Mouse (Mus musculus): ENCODE measurements around the gene Shbg. TPM values are rescaled to one million over a fixed set of nuclear protein-coding genes. Genes with fewer than 3 reads are reported as not detected.

The Shbg gene
- polyA plus RNA-seq, 1 experiment from 2014 or later: not detected

DNA sequence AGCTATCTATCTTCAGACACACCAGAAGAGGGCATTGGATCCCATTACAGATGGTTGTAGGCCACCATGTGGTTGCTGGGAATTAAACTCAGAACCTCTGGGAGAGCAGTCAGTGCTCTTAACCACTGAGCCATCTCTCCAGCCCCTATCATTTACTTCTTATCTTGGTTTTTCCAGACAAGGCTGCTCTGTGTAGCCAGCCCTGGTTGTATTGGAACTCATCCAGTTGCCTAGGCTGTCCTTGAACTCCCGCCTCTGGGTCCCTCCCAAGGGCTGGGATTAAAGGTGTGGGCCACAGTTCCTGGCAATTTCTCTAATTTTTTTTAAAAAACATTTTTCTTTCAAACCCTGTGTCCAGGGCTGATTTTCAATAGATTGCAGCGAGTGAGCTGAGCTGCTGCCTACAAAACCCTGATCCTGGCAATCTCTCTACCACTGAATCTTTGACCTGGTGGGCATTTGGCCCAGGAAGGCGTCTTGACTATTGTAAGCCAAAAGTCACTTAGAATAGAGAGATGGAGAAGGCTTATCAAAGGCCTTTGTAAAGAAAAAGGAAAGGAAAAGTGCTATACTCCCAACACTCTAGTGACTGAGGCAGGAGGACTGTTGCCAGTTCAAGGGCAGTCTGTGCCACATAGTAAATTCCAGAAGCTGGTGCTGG is 43.6 kb upstream of the Shbg start:
- ATAC-seq (ENCODE audit: low FRiP score) (no peak), DNase-seq (ENCODE audit: low spot score) (no peak)
- Histone ChIP-seq H3K9me3 (ENCODE audit: control insufficient read depth, low read length) (no peaks in the 10 kb centered on the region), H3K9ac (ENCODE audit: low read depth, low read length) (peak overlapping the region; percentile 67), H3K4me1 (replicated peaks; ENCODE audit: control insufficient read depth, insufficient read depth, low read length) (peaks cover 4% of the 10 kb centered on the region; the same call in 1 of the 2 replicates), H3K4me2 (replicated peaks; ENCODE audit: low read depth, low read length) (peak overlapping the region; percentile 38), H3K4me3 (ENCODE audit: low read depth, low read length) (peak overlapping the region; percentile 50), H3K27me3 (ENCODE audit: control insufficient read depth, insufficient read depth, low read length) (no peaks in the 10 kb centered on the region), H3K36me3 (ENCODE audit: control insufficient read depth, insufficient read depth, low read length) (peaks cover 9% of the 10 kb centered on the region; the same call in 1 of the 2 replicates), H3K27ac (ENCODE audit: low read depth, low read length) (peak overlapping the region; percentile 79; the same call in 1 of the 2 replicates)
- 80% methylated on average over 3 of the region's 3 CpGs for WGBS

DNA sequence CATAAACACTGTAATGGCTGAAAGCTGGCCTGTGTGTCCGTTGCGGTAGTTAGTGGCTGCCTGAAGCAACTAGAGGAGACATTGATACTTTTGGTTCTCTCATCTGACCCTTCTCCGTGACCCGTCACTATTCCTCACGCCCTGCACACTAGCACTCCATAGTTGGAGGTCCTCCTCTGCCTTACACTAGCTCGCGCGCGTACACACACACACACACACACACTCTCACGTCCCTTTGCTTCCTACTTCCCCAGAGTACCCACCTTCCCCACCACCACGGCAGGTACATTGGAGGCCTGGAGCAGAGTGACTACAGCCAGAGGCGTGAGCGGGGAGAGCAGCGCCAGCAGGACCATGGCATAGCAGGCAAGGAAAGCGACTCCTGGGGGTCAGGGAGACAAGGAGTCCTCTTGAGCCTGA is 39.8 kb upstream of the Shbg start:
- Histone ChIP-seq H3K4me2 (replicated peaks; ENCODE audit: low read depth, low read length) (no peak overlapping the region), H3K27me3 (ENCODE audit: control insufficient read depth, insufficient read depth, low read length) (no peaks in the 10 kb centered on the region), H3K9me3 (ENCODE audit: control insufficient read depth, low read length) (no peaks in the 10 kb centered on the region), H3K27ac (ENCODE audit: low read depth, low read length) (no peak overlapping the region), H3K9ac (ENCODE audit: low read depth, low read length) (no peak overlapping the region), H3K4me3 (ENCODE audit: low read depth, low read length) (no peak overlapping the region), H3K36me3 (ENCODE audit: control insufficient read depth, insufficient read depth, low read length) (peaks cover 8% of the 10 kb centered on the region), H3K4me1 (replicated peaks; ENCODE audit: control insufficient read depth, insufficient read depth, low read length) (no peaks in the 10 kb centered on the region; the same call in 1 of the 2 replicates)
- DNase-seq (ENCODE audit: low spot score) (no peak), ATAC-seq (ENCODE audit: low FRiP score) (no peak)
- WGBS: 84% methylated on average over 15 of the region's 15 CpGs

DNA sequence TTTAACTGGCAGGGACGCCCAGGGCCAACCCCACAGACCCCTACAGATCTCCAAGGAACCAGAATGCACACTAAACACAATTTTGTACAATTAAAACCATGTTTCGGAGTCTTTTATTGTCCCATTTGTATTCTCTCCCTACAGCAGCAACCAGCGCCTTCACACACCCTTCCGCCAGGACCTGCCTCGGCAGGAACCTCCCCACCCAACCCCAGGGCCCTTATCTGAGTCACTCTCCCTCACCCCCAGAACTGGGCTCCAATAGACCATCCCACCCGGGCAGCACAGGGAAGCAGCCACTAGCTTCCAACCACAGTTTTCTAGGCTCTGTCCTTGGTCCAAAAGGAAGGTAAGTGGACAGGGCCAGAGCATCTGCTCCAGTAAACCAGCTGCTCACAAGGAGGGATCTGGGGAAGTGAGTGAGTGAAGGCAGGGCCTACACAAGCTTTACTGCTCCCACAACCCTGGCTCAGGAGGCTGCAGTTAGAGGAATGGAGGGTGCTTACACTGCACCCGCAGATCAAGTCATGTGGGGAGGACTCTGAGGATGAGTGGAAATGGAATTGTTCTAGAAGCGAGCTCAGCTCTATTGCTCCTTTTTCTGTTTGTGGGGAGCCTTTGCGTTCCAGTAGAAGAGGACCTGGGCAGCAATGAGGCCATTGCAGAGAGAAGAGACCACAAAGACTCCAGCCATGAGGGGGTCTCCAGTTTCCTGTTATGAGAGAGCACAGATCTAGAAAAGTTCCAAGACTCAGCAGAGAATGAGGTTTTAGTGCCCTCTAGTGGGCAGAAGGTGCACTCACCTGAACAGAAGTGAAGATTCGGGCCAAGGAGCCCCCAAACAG is 39.1 kb upstream of the Shbg start:
- no peak for ATAC-seq (ENCODE audit: low FRiP score)
- peaks cover 11% of the 10 kb centered on the region for H3K36me3 ChIP-seq (ENCODE audit: control insufficient read depth, insufficient read depth, low read length)
- H3K9me3 ChIP-seq (ENCODE audit: control insufficient read depth, low read length): no peaks in the 10 kb centered on the region
- DNase-seq (ENCODE audit: low spot score): peak; percentile 80
- H3K4me3 ChIP-seq (ENCODE audit: low read depth, low read length): no peak overlapping the region
- H3K27me3 ChIP-seq (ENCODE audit: control insufficient read depth, insufficient read depth, low read length): no peaks in the 10 kb centered on the region
- H3K9ac ChIP-seq (ENCODE audit: low read depth, low read length): no peak overlapping the region
- no peak overlapping the region for H3K4me2 ChIP-seq (replicated peaks; ENCODE audit: low read depth, low read length)
- 82% methylated on average over 10 of the region's 10 CpGs for WGBS
- no peaks in the 10 kb centered on the region; the same call in 1 of the 2 replicates for H3K4me1 ChIP-seq (replicated peaks; ENCODE audit: control insufficient read depth, insufficient read depth, low read length)
- peak overlapping the region; percentile 14; the same call in 1 of the 2 replicates for H3K27ac ChIP-seq (ENCODE audit: low read depth, low read length)

DNA sequence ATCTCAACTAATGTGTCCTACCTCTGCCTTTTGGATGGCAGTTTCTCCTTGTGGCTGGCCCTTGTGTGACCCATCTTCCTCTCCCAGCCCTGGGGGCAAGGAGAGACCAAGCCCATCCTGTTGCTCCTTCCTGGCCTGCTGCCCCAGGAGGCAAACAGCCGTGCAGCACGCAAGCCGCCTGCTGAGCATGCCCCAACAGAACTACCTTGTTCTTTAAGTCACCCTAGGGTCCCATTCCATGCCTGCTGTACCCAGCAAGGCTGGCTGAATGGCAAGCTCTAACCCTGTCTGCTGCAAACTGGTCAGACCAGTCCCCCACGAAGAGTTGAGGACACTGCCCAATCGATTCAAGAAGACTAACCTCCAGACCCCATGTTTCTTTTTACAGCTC is 38.4 kb upstream of the Shbg start:
- H3K9ac ChIP-seq (ENCODE audit: low read depth, low read length): no peak overlapping the region
- 77% methylated on average over 5 of the region's 5 CpGs for WGBS
- ATAC-seq (ENCODE audit: low FRiP score): no peak

DNA sequence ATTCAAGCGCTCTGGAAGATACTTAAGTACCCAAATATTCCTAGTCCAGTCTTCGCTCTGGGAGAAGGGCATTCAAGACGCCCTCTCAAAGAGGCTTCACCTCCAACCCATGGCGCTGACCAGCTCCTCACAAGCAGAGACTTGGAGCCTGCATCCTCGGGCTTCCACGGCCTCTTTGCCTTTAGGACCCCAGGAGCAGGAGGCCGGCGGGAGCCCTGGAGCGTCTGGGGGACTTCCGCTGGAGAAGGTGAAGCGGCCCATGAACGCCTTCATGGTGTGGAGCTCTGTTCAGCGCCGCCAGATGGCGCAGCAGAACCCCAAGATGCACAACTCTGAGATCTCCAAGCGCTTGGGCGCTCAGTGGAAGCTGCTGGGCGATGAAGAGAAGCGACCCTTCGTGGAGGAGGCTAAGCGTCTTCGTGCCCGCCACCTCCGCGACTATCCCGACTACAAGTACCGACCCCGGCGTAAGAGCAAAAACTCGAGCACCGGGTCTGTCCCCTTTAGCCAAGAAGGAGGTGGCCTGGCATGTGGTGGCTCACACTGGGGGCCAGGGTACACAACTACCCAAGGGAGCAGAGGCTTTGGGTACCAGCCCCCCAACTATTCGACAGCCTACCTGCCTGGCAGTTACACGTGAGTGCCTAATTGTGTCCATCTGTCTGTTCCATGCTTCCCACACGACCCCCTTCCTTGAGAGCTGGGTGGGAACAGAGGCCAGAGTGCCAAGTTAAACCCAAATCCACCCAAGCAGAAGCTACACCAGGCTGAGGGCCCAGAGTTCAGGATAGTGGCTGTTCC is 37.8 kb upstream of the Shbg start, which contains the start of gene Sox15:
Gene Sox15, plus strand, starts transcription at position 51 of the 801 bp plus-strand sequence.
- H3K27ac ChIP-seq (ENCODE audit: low read depth, low read length): no peak within 1 kb of the TSS
- ATAC-seq (ENCODE audit: low FRiP score) (peak; percentile 78), DNase-seq (ENCODE audit: low spot score) (peak; percentile 87)
- no peaks in the 10 kb centered on the region for H3K9me3 ChIP-seq (ENCODE audit: control insufficient read depth, low read length)
- no peak within 1 kb of the TSS for H3K9ac ChIP-seq (ENCODE audit: low read depth, low read length)
- WGBS: 24% methylated on average over 34 of the region's 34 CpGs
- H3K36me3 ChIP-seq (ENCODE audit: control insufficient read depth, insufficient read depth, low read length): peaks cover 21% of the 10 kb centered on the region
- no peaks in the 10 kb centered on the region; the same call in 1 of the 2 replicates for H3K4me1 ChIP-seq (replicated peaks; ENCODE audit: control insufficient read depth, insufficient read depth, low read length)
- no peaks in the 10 kb centered on the region for H3K27me3 ChIP-seq (ENCODE audit: control insufficient read depth, insufficient read depth, low read length)
- peak within 1 kb of the TSS; percentile 14; the same call in 1 of the 2 replicates for H3K4me3 ChIP-seq (ENCODE audit: low read depth, low read length)
- no peak within 1 kb of the TSS; the same call in none of the 2 replicates for H3K4me2 ChIP-seq (replicated peaks; ENCODE audit: low read depth, low read length)

More for the DNA sequence above, 38.4 kb upstream of the Shbg start:
- Histone ChIP-seq H3K9me3 (ENCODE audit: control insufficient read depth, low read length) (no peaks in the 10 kb centered on the region), H3K4me2 (replicated peaks; ENCODE audit: low read depth, low read length) (no peak overlapping the region), H3K4me1 (replicated peaks; ENCODE audit: control insufficient read depth, insufficient read depth, low read length) (no peaks in the 10 kb centered on the region; the same call in 1 of the 2 replicates), H3K27ac (ENCODE audit: low read depth, low read length) (no peak overlapping the region), H3K27me3 (ENCODE audit: control insufficient read depth, insufficient read depth, low read length) (no peaks in the 10 kb centered on the region), H3K36me3 (ENCODE audit: control insufficient read depth, insufficient read depth, low read length) (peaks cover 15% of the 10 kb centered on the region), H3K4me3 (ENCODE audit: low read depth, low read length) (no peak overlapping the region)
- DNase-seq (ENCODE audit: low spot score): no peak

DNA sequence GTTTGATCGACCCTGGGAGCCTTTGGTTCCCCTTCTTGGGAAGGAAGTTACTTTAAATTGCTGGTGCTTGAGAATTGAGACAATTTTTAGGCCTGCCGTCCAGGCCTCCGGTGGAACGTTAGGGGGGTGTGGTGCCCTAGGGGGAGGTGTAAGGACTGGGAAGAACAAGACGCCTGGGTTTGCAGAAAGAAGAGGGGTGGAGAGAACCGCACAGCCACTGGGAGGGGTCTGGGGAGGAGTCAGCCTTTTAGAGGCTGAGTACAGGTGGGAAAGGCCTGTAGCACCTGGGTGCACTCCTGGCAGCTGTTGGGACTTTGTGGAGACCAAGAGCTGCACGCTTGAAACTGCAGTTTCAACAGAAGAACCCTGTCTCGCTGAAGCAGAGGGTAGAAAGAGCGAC is 37.1 kb upstream of the Shbg start:
- H3K4me2 ChIP-seq (replicated peaks; ENCODE audit: low read depth, low read length): no peak overlapping the region; the same call in 1 of the 2 replicates
- peaks cover 26% of the 10 kb centered on the region for H3K36me3 ChIP-seq (ENCODE audit: control insufficient read depth, insufficient read depth, low read length)
- H3K9me3 ChIP-seq (ENCODE audit: control insufficient read depth, low read length): no peaks in the 10 kb centered on the region
- WGBS: 53% methylated on average over 9 of the region's 9 CpGs
- H3K27ac ChIP-seq (ENCODE audit: low read depth, low read length): no peak overlapping the region
- no peaks in the 10 kb centered on the region; the same call in 1 of the 2 replicates for H3K4me1 ChIP-seq (replicated peaks; ENCODE audit: control insufficient read depth, insufficient read depth, low read length)
- no peak for DNase-seq (ENCODE audit: low spot score)
- H3K4me3 ChIP-seq (ENCODE audit: low read depth, low read length): no peak overlapping the region
- no peak for ATAC-seq (ENCODE audit: low FRiP score)
- no peaks in the 10 kb centered on the region for H3K27me3 ChIP-seq (ENCODE audit: control insufficient read depth, insufficient read depth, low read length)
- H3K9ac ChIP-seq (ENCODE audit: low read depth, low read length): no peak overlapping the region

DNA sequence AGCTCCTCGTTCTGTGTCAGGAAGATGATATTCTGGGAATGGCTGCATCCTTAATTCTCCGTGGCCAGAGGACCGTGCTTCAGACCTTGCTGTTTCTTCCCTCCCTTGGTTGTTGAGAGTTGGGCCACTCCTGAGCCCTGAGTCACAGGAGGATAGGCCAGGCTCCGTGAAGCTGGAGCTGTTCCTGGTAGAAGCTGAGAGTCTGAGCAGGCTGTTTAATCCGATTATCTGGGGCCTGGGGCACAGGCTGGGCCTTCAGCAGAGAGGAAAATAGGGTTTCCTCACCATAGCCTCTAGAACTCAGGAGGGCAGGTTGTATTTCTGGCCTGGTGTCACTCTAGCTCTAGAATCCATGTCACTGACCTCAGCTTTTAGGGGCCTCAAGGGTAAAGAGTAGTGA is 35.7 kb upstream of the Shbg start:
- 74% methylated on average over 5 of the region's 5 CpGs for WGBS
- DNase-seq (ENCODE audit: low spot score): no peak
- H3K27ac ChIP-seq (ENCODE audit: low read depth, low read length): no peak overlapping the region
- H3K9me3 ChIP-seq (ENCODE audit: control insufficient read depth, low read length): no peaks in the 10 kb centered on the region
- H3K9ac ChIP-seq (ENCODE audit: low read depth, low read length): no peak overlapping the region
- no peak overlapping the region for H3K4me3 ChIP-seq (ENCODE audit: low read depth, low read length)
- H3K27me3 ChIP-seq (ENCODE audit: control insufficient read depth, insufficient read depth, low read length): no peaks in the 10 kb centered on the region
- H3K4me2 ChIP-seq (replicated peaks; ENCODE audit: low read depth, low read length): no peak overlapping the region
- no peaks in the 10 kb centered on the region; the same call in 1 of the 2 replicates for H3K4me1 ChIP-seq (replicated peaks; ENCODE audit: control insufficient read depth, insufficient read depth, low read length)
- no peak for ATAC-seq (ENCODE audit: low FRiP score)
- peaks cover 32% of the 10 kb centered on the region for H3K36me3 ChIP-seq (ENCODE audit: control insufficient read depth, insufficient read depth, low read length)

DNA sequence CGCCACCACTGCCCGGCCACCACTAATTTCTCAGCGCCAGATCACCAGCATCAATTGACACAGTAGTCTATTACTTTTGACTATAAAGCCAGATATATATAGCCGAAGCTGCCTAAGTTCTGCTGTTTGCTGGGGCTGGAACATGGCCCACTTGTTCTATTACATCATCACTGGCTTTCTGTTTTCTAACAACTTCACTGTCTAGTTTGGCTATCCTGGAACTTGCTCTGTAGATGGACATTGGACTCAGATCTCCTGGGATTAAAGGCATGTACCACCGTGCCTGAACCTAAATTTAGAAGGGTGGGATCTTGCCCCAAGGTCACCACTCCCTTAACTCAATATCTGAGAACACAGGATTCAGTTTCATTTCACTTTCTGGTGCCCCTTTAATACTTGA is 28.2 kb upstream of the Shbg start:
- H3K4me1 ChIP-seq (replicated peaks; ENCODE audit: control insufficient read depth, insufficient read depth, low read length): no peaks in the 10 kb centered on the region

More for the DNA sequence above, 28.2 kb upstream of the Shbg start:
- H3K4me3 ChIP-seq (ENCODE audit: low read depth, low read length): no peak overlapping the region
- DNase-seq (ENCODE audit: low spot score) (no peak), ATAC-seq (ENCODE audit: low FRiP score) (no peak)
- H3K27me3 ChIP-seq (ENCODE audit: control insufficient read depth, insufficient read depth, low read length): no peaks in the 10 kb centered on the region
- no peaks in the 10 kb centered on the region for H3K9me3 ChIP-seq (ENCODE audit: control insufficient read depth, low read length)
- H3K36me3 ChIP-seq (ENCODE audit: control insufficient read depth, insufficient read depth, low read length): peaks cover 44% of the 10 kb centered on the region
- 94% methylated on average over 5 of the region's 5 CpGs for WGBS
- H3K27ac ChIP-seq (ENCODE audit: low read depth, low read length): no peak overlapping the region
- no peak overlapping the region for H3K4me2 ChIP-seq (replicated peaks; ENCODE audit: low read depth, low read length)
- H3K9ac ChIP-seq (ENCODE audit: low read depth, low read length): no peak overlapping the region

Measured in hindbrain, embryonic 11.5 days (tissue).